9 mouse cellular contexts compared by ENCODE assay signal in the genomic region with DNA sequence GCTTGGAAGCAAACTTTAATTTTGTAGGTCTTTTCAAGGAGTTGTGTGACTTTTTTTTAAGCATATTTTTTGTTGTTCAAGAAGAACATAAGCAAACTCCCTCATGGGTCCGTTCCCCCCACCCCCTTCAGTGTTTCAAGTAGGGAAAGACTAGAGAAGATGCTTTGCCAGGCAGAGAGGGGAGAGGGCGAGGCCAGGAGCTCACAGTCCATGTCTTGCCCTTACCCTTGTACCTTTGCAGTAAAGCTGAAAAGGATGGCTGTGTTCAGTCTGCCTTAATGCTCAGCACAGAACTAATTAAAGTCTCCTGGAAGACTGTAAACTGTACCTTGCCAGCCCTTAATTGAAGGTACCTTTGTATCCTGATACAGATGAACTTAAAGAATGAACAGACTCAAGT. TPM values are rescaled to one million over a fixed set of nuclear protein-coding genes. Genes with fewer than 3 reads are reported as not detected.
DNase-seq lines count a peak whose midpoint lies in the region; ATAC-seq and TF ChIP-seq lines count a peak whose summit lies in the region.
"Had no signal": no experiment of that assay in that cellular context is flagged by ENCODE, and none has a peak within 500 bp of the region (broad histone marks: within the 10 kb centered on the region; RNA-seq: fewer than 3 reads in every experiment).

No protein-coding gene starts in this region.

- peaks cover 18% of the 10 kb centered on the region for H3K4me1 ChIP-seq in cortical plate, adult 2 months (ENCODE audit: control insufficient read depth, insufficient read depth, low read length)
- H3K4me1 ChIP-seq in hindbrain, embryonic 15.5 days (replicated peaks), result peaks cover 71% of the 10 kb centered on the region
- peaks cover 67% of the 10 kb centered on the region for H3K4me1 ChIP-seq in midbrain, embryonic 13.5 days (replicated peaks)

- peak overlapping the region; percentile 4; the same call in 1 of the 2 replicates for H3K9ac ChIP-seq in hindbrain, embryonic 15.5 days
- peak overlapping the region; percentile 24 for H3K9ac ChIP-seq in midbrain, embryonic 13.5 days (replicated peaks)

- peaks cover 2% of the 10 kb centered on the region; the same call in 1 of the 2 replicates for H3K27me3 ChIP-seq in hindbrain, embryonic 15.5 days
- peaks cover 16% of the 10 kb centered on the region for H3K27me3 ChIP-seq in midbrain, embryonic 13.5 days

- TF ChIP-seq POLR2A in cortical plate, adult 2 months (IDR thresholded peaks at IDR 0.05; ENCODE audit: extremely low read depth, insufficient read depth, low read length), result no peak

- peaks cover 9% of the 10 kb centered on the region; the same call in 1 of the 2 replicates for H3K36me3 ChIP-seq in hindbrain, embryonic 15.5 days
- peaks cover 35% of the 10 kb centered on the region for H3K36me3 ChIP-seq in midbrain, embryonic 13.5 days

- DNase-seq in kidney, adult 11 months, result peak; percentile 36
- no peak for DNase-seq in kidney, postnatal 4 days
- no peak for DNase-seq in left cerebral cortex, adult 9 months (ENCODE audit: low spot score in 2 of 2)
- DNase-seq in embryo, embryonic 10.5 days (ENCODE audit: low spot score), result no peak

- H3K4me3 ChIP-seq in cortical plate, adult 2 months (ENCODE audit: insufficient read depth, low read length), result peak overlapping the region; percentile 18; the same call in 1 of the 2 replicates
- peak overlapping the region; percentile 97 for H3K4me3 ChIP-seq in hindbrain, embryonic 15.5 days
- H3K4me3 ChIP-seq in midbrain, embryonic 13.5 days (replicated peaks), result peak overlapping the region; percentile 97

- no peak for TF ChIP-seq CTCF in cortical plate, adult 2 months (IDR thresholded peaks at IDR 0.05; ENCODE audit: extremely low read depth, insufficient read depth, low read length)

- peak overlapping the region; percentile 86 for H3K4me2 ChIP-seq in hindbrain, embryonic 15.5 days
- H3K4me2 ChIP-seq in midbrain, embryonic 13.5 days (replicated peaks), result peak overlapping the region; percentile 92

- H3K27ac ChIP-seq in cortical plate, adult 2 months (ENCODE audit: insufficient read depth, low read length), result no peak overlapping the region
- no peak overlapping the region for H3K27ac ChIP-seq in hindbrain, embryonic 15.5 days (replicated peaks)
- no peak overlapping the region for H3K27ac ChIP-seq in midbrain, embryonic 13.5 days

- WGBS in hindbrain, embryonic 15.5 days, result 63% methylated on average over 2 of the region's 2 CpGs
- WGBS in midbrain, embryonic 13.5 days, result 62% methylated on average over 2 of the region's 2 CpGs

- no peak for ATAC-seq in hindbrain, embryonic 15.5 days (ENCODE audit: low FRiP score, low read depth)
- ATAC-seq in midbrain, embryonic 13.5 days, result no peak
- no peak for ATAC-seq in inflammation-experienced regulatory T-cells, adult 6 months

- H3K9me3 ChIP-seq in hindbrain, embryonic 15.5 days, result no peaks in the 10 kb centered on the region
- no peaks in the 10 kb centered on the region for H3K9me3 ChIP-seq in midbrain, embryonic 13.5 days

RNA-seq across cellular contexts. Expression of a gene that starts 1.7 kb away (rescaled TPM):
- polyA plus RNA-seq in cortical plate, adult 2 months (2012; rRNA removed), result 35.5 and 37.0 TPM in 2 replicates
- polyA plus RNA-seq in hindbrain, embryonic 15.5 days (2015; fragmentation: Nextera tagmentation; extraction: Ambion mirVana), result 19.4 and 19.9 TPM in 2 replicates
- polyA plus RNA-seq in midbrain, embryonic 13.5 days (2015; fragmentation: Nextera tagmentation; extraction: Ambion mirVana), result 16.2 and 16.4 TPM in 2 replicates
- polyA plus RNA-seq in inflammation-experienced regulatory T-cells, adult 6 months (2017; shearing (Covaris generic)), result 10 to 100 TPM; 57.3 to 78.9 (median 61.4) TPM

RNA-seq across cellular contexts. Expression of a gene that starts 49.4 kb away (rescaled TPM):
- polyA plus RNA-seq in cortical plate, adult 2 months (2012; rRNA removed), result 0.04 and 0.06 TPM in 2 replicates
- not detected in 2 replicates for polyA plus RNA-seq in hindbrain, embryonic 15.5 days (2015; fragmentation: Nextera tagmentation; extraction: Ambion mirVana)
- polyA plus RNA-seq in midbrain, embryonic 13.5 days (2015; fragmentation: Nextera tagmentation; extraction: Ambion mirVana), result not detected in 2 replicates
- polyA plus RNA-seq in inflammation-experienced regulatory T-cells, adult 6 months (2017; shearing (Covaris generic)), result under 1 TPM; 0.28 to 0.39 (median 0.36) TPM
- polyA plus RNA-seq: large intestine, adult 2 months had no signal

Comparison
In these comparisons a context has a peak if more than half of its experiments do, and no peak if none do; other contexts are left out.
1. H3K4me3 ChIP-seq: peak in every context shown above with its lines; median percentile 97 in hindbrain, embryonic 15.5 days; 97 in midbrain, embryonic 13.5 days; 18 in cortical plate, adult 2 months.